Mouse (Mus musculus): ENCODE data around the gene Map3k20.

Gene Map3k20

DNA sequence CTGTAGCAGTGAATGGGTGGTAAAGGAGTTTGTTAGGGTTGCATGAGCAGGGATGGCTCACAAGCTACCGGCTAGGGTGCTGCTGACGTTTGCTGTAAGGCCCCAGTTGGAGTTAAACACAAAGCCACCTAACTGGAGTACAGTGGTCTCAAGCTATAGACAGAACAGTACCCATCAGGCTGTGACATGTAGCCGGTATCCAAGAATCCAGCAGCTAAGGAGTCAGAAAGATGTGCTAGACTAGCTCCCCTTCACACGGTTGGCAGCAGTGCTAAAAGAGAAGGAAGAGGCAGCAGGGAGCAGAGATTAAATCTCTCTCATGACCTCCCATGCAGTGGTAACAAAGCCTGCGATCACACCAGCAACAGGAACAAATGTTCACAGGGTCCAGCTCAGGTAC is 36.2 kb downstream of the Map3k20 start:
- DNase-seq (ENCODE audit: low read depth, low spot score) = no peak

DNA sequence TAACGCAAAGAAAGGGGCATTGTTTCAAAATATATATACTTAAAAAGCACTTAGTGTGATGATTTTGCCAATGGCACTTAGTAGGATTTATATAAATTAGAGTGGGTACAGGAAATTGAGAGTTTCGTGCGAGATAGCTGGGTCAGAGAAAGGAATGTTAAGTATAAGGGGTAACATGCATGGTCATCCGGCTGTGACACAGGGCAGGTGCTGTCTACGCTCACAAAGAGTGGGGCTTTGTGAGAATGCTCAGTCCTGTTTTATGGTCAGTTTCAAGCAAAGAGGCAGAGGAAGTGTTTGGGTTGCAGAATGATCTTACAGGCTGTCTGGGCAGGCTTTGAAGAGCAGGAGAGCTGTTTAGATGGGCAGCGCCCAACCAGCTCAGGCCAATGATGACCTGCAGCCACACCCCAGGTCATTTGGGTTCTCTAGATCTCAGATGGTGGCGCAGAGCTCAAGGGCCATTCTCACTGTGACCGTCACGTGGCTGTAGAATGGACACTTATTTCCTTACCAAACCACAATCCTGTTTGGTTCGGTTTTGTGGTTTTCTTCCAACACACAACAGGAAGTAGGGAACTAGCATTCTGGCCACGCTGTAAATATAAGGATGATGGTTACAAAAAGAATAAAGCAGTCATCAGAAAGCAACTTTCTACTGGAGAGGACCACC is 37.4 kb downstream of the Map3k20 start:
- DNase-seq (ENCODE audit: low read depth, low spot score) = no peak

DNA sequence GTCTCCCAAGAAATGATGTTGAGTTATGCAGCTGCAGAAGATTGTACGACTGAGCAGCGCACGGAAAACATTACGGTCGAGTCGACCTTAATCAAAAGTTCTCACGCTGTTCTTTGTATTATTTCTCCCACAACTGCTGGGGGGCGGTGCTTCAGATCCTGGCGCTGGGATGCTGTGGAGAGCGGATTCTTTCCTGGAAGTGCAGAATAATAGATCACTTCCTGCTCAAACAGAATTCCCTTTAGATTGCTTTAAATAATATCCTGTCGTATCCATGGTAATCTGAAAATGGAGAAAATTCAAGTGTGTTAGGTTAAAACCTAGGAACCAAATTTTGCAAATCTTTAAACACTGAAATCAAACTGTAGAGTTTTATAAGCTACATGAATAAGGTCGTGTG is 39.0 kb downstream of the Map3k20 start:
- DNase-seq (ENCODE audit: low read depth, low spot score) = no peak

DNA sequence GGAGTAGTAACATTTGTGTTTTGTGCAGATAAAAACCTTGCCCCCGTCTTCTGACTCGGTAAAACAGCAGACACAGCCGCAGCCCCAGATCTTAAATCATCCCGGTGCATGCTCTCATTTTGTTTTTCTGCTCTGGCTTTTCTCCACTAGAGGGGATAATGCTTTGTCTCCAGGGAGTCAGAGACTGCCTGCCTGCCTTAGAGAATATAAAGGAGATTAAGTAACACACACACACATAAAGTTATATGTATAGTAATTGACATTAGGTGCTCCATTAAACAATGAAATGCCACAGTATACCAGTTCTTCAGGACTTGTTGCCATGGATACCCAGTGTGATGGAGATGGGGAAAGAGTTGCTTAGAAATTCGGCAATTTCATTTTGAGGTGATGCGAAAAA is 41.1 kb downstream of the Map3k20 start:
- no peak for DNase-seq (ENCODE audit: low read depth, low spot score)

DNA sequence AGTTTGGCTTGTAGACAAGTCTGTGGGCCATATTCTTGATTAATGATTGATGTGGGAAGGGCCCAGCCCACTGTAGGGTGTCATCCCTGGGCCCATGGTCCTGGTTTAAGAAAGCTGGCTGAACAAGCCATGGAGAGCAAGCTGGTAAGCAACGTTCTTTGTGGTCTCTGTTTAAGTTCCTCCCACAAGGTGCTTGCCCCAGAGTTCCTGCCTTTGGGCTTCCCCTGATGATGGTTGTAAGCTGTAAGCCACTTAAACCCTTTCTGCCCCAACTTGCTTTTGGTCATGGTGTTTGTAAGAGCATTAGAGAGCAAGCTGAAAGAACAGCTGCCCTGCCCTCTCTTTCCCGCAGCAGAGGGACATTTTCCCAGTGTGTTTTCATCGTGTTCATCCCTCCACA is 43.0 kb downstream of the Map3k20 start:
- DNase-seq (ENCODE audit: low read depth, low spot score) = no peak

DNA sequence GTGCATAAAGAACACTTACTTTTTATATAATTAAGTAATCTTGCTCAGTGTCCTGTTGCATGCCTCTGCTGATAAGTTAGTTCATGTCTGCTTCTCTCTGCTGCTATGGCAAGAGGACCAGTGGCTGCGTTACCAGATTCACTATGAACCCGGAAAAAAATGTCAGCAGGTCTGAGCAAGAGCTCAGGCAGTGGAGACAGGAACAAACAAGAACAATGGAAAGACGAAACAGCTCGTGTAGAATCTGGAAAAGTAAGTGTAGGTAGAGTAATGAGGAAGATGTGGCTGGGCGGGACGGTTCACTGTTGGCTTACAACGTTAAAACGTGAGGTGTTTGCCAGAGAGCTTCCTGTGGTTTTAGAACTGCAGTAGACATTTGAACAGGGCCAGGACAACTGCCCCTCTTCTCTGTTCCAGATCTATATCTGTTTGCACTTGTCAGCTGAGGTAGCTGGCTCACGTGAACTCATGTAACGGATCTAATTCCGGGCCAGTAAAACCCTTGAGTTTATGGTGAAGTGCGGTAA is 45.6 kb downstream of the Map3k20 start:
- no peak for DNase-seq (ENCODE audit: low read depth, low spot score)

DNA sequence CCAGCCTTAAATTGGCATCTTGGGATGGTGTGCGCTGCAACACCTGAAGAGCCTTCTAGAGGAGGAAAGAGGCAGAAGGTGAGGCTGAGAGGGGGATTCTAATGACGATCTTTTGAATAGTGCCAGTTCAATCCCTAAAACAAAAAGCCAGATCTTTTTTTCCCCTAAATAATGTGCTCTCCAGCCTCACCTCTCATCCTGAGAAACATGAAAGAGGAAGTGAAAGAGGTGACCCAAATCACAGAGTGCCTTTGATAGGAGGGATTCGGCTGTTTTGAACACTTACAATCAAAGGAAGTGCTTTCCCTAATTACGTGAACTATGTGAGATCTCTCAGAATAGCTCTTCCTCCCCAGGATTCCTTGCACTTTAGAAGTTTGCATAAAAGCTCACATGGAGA is 46.6 kb downstream of the Map3k20 start:
- DNase-seq (ENCODE audit: low read depth, low spot score) = no peak

DNA sequence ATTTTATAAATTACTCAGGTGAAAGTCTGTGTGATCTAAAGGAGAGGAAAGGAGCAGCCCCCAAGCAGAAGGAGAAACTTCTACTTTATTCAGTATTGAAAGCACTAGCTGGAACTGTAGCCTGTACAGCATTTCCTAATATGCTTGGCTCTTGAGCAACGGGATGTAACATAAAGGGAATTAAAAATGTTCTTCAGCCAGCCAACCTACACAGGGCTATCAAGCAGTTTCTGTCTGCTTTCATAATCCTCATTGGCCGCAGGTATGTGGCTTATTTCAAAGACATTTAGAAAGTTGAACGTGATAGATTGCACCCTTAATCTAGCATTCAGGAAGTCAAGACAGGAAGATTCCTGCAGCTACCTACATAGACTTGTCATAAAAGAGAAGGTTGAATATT is 47.8 kb downstream of the Map3k20 start:
- DNase-seq (ENCODE audit: low read depth, low spot score) = no peak

DNA sequence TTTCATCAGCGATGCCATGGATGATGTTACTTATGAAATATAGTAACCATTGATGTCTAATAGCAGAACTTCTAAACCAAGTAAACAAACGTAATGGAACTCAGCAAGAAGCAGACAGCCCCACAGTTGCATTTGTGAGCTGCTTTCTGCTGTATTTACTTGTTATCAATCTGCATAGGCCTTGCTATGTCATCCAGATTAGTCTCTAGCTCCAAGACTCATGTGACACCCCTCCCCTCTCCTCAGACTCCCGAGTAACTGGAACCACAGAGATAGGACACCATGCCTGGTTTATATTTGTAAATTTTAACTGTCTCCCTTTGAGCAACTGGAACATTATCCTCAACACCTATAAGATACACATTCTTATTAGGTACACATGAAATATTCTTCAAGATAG is 51.4 kb downstream of the Map3k20 start:
- no peak for DNase-seq (ENCODE audit: low read depth, low spot score)

DNA sequence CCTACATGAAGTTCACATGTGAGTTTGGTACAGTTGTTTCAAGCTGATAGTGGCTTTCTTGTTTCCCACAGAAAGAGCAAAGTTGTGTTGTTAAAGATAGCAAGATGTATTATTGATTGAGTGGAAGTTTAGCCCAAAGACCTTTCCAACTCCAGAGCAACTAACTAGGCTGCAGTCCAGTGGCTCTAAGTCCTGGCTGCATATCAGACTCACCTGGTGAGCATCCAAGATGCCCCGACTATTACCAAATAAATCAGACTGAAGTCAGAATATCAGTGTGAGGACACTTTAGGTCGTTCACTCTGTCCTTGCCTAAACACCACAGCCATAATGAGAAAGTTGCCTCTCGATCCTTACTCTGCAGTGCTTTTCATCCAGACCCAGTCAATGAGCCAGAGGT is 59.8 kb downstream of the Map3k20 start:
- DNase-seq (ENCODE audit: low read depth, low spot score) = no peak

DNA sequence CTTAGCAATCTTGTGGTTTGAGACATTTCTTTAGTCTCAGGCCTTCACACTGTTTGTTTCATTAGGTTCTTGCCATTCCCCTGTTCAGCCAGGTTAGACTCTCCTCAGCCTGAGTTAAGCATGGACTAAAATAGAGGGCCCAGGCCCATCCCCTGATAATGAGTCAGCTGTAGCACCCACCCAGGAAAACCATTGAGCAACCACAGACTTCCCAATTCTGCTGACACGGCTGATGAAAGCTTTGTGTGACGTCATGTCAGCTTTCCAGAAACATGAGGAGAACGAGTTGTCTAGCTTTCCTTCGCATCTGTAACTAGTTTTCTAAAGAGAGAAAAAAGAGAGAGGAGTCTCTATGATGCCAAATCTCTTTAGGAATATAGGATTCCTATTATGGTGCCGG is 65.9 kb downstream of the Map3k20 start:
- DNase-seq (ENCODE audit: low read depth, low spot score) = no peak

DNA sequence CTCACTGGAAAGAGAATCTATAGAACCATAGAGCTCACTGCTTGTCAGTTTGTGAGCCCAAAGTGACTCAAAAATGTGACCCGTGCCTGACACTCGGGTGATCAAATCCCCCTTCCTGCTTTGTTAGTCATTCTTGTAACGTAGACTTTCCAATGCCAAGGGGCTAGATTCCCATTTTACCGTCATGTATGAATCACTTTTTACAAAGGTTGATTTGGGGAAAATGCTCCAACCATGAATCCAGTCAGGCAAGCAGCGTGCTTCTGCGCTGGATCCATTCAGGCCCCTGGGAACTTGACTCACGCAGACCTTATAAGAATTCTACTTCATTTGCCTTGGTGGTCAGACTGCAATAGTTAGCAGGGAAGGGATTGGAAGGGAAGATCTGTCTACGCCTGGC is 66.3 kb downstream of the Map3k20 start:
- DNase-seq (ENCODE audit: low read depth, low spot score) = no peak

DNA sequence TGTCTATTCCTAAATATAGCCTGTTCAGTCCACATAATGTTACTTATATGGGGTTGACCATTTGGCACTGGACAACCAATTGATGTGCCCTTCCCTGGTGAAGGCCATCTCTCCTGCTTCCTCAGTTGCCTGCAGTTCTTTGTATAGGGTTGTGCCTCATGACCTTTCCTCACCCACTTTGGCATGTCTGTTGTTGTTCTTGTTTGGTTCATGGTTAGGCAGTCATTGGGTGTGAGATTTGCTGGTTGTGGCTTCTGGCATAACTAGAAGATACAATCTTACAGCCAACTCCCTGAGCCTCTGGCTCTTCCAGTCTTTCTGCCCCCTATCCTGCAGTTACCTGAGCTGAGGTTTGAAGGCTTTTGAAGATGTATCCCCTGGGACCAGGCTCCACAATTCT is 67.3 kb downstream of the Map3k20 start:
- no peak for DNase-seq (ENCODE audit: low read depth, low spot score)

DNA sequence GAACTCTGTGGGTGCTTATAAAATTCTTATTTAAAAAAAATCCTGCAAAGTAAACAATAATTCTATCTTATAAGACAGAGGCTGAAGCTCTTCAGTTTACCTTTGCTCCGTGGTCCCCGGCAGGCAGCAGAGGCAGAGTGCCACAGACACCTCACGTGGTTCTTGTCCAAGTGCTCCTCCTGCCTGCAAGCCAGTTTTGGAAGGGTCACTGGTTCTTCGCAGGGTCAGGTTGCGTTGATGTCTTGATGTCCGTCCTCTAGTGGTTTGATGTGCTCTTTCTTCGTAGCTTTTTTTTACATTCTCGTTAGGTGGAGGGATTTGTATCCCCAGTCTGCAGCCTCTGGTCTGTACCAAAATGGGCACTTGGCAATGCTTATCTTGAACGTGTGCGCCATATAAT is 71.0 kb downstream of the Map3k20 start:
- DNase-seq (ENCODE audit: low read depth, low spot score) = no peak

DNA sequence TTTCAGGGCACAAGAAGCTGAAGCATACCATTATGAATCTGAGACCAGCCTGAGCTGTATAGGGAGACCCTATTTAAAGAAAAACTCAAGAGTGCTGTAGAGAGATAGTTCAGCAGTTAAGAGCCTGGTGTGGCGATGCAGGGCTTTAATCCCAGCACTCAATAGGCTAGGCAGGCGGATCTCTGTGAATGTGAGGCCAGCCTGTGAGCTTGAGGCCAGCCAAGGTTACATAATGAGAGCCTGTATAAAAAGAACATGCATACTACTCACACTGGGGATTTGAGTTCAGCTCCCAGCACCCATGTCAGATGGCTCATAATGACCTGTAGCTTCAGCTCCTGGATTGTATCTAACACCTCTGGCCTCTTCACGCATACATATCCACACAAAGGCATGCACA is 76.1 kb downstream of the Map3k20 start:
- no peak for DNase-seq (ENCODE audit: low read depth, low spot score)

DNA sequence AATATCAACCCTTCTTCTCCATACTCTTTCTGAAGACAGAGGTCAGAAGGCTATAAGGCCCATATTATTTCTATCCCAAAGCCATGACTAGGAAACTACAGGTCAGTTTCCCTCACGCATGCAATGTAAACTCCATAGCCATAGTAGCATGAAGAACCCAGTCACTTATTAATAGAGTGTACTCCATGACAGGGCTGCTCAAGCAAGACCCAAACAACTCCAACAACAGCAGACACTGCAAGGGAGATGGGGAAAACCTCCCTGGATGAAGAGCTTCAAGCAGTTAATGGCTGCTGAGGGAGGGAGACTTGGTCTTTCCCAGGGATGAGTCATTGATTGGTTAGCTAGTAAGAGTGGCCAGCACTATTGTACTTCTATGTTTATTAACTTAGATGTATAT is 78.0 kb downstream of the Map3k20 start:
- no peak for DNase-seq (ENCODE audit: low read depth, low spot score)

DNA sequence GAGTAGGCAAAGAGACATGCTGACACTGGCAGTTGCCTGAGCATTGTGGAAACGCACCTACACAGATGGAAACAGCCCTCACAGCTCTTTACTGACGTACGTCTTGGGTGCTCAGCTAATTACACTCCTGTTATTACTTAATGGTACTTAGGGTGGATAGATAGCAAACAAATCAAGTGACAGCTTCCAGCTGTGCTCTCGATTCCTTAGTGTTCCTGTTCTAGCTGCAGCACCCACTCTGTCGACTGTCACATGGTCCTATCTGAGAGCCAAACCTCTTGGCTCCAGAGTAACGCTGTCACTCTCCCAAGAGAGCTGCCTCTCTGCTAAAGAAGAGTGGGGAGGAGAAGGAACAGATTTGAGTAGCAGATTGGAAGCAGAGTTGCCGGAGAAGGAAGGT is 80.5 kb downstream of the Map3k20 start:
- no peak for DNase-seq (ENCODE audit: low read depth, low spot score)

DNA sequence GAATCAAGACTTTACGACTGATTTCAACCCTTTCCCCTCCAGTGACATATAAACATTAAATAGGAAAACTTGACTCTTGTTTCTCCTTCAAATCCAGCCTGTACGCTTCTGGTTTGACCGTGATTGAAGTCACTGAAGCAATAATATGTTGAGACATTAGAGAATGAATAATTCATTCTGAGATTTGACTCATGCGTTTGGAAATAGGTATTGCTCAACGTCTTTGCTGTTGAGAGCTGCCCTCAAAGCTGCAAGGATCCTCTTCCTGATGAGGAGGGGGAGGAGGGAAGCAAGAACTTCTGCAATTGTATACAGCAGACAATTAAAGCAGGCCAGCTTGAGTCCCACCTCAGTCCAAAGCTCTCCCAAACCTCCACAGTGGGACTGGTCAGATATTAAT is 81.1 kb downstream of the Map3k20 start:
- no peak for DNase-seq (ENCODE audit: low read depth, low spot score)

DNA sequence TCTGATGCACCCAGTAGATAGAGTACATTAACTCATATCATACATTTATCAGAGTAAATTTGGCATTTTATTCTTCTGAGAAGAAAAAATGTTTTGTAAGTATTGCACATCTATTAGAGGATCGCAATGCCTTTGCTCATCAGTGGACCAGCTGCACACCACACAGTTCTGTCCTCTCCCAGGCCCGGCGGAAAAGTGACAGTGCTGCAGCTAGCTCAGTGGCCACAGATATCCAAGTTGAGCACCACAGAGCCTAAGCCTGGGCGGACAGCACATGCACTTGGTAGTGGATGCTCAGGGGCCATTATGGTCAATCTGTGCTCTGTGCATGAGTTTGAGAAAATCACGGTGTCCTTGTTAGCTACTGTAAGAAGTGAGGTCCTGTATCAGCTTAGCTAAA is 82.4 kb downstream of the Map3k20 start:
- no peak for DNase-seq (ENCODE audit: low read depth, low spot score)

DNA sequence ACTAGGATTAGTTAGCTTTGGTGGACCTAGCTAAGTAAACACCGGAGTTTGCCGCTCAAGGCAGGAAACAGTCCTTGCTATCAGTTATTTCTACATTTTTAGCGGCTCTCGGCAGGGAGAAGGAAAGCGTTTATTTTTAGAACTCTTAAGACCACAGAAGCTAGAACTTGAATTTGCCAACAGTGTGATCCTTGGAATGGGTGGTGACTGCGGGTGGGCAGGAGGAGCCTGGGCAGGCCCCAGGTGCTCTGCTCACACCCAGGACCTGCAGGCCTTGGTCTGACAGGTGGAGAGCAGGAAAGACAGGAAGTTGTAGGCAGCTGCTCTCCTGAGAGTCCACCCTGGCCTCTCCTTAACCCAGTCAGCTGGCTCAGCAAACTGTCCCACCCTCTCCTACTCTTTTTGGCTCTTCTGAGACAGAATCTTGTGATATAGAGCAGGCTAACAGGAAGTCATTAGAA is 83.7 kb downstream of the Map3k20 start:
- no peak for DNase-seq (ENCODE audit: low read depth, low spot score)

DNA sequence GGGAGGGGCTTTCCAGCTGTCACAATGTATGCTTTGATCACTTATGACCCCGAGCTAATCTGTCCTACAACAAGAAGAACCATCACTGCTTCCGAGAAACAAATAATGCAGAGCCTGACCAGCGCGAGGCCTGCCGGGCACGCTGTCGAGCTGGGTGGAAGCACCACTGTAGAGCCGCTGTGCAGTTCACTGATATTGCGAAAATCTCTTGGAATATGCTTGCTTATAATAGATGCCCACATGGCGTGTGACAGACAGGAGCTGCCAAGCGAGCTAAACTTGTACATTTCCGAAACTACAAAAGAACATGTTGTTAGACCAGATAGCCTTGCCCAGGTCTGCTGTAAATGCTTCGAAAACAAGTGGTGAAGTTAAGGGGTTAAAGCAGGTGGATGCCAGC is 86.7 kb downstream of the Map3k20 start:
- no peak for DNase-seq (ENCODE audit: low read depth, low spot score)

DNA sequence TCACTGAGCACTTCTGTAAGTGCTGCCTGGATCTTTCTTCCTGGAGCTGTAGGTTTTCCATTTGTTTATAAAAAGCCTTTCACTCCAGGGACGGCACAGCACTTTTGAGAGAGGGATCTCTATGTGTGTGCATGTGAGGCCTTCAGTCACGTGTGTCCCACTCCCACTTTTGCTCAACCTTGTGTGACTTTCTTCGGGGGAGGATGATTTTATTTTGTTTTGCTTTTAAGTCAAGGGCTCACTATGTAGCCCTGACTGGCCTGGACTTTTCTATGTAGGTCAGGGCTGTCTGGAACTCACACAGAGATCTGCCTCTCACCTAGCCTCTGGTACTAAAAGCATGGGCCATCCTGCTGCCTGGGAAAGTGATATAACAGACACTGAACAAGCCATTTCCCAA is 88.6 kb downstream of the Map3k20 start:
- DNase-seq (ENCODE audit: low read depth, low spot score) = no peak

DNA sequence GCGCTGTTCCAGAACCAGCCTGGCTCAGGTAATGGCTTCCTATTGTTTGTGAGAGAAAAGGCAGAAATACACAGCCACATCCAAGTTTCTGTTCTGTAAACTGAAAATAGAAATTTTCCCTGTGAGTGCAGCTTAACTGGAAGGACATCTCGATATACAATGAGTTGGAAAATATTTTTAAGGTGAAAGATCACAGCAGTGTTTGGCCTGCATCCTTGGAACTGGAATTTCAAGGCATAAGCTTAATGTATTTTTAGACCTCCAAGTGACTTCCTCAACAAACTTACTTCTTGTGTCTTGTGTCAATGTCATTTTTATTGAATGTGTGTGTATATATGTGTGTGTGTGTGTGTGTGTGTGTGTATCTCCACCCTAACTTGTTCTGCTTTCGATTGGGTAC is 90.4 kb downstream of the Map3k20 start:
- DNase-seq (ENCODE audit: low read depth, low spot score) = no peak

DNA sequence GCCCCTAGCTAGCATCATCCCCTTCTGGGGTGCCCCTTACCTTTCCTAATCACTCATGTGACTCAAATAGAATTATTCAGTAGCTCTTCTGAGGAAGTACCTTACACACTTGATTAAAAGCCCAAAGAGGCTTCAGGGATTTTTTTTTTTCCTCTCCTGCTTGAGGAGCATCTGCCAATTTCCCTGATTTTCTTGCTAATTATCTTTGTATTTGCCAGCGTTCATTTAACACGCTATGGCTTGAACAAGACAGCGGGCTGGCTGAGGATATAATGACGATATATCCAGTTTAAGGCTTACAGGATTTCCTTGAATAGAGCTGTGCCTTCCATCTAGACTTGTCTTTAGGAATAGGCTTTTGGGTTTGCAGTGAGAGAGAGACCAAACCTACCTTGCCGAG is 91.5 kb downstream of the Map3k20 start:
- no peak for DNase-seq (ENCODE audit: low read depth, low spot score)
